Mouse (Mus musculus) limb, embryonic 11.5 days (tissue): ENCODE measurements around the gene Zfp239. TPM values are rescaled to one million over a fixed set of nuclear protein-coding genes. Genes with fewer than 3 reads are reported as not detected.

Experiments
- ATAC-seq: fragments of 200-750 bp; cut with Nextera tagmentation; 2 replicates; pipeline ENCODE4 v1.8.0; 2017; ENCODE audit warnings: low read depth; ENCODE audit not compliant: insufficient number of reproducible peaks, low FRiP score, low TSS enrichment
- DNase-seq: peaks from one replicate; pipeline ENCODE4 v3.0.0-alpha.2; 2015; ENCODE audit warnings: low spot score
- H3K27ac ChIP-seq: fragments of 300-500 bp; sonication (generic); replicated peaks from 2 replicates; pipeline ENCODE4 v1.5.1; 2014; ENCODE audit warnings: low read depth, mild to moderate bottlenecking, low read length
- H3K27me3 ChIP-seq: fragments of 300-500 bp; sonication (generic); 2 replicates; pipeline ENCODE4 v1.6.1; 2014; ENCODE audit warnings: mild to moderate bottlenecking, low read length, mixed read lengths; ENCODE audit not compliant: control insufficient read depth, insufficient read depth
- H3K36me3 ChIP-seq: fragments of 300-500 bp; sonication (generic); 2 replicates; pipeline ENCODE4 v1.6.1; 2014; ENCODE audit warnings: mild to moderate bottlenecking, low read length, moderate library complexity, mixed read lengths; ENCODE audit not compliant: control insufficient read depth, insufficient read depth
- H3K4me1 ChIP-seq: fragments of 300-500 bp; sonication (generic); 2 replicates; pipeline ENCODE4 v1.6.1; 2014; ENCODE audit warnings: low read length, mixed read lengths; ENCODE audit not compliant: control insufficient read depth, insufficient read depth
- H3K4me2 ChIP-seq: fragments of 300-500 bp; sonication (generic); 2 replicates; pipeline ENCODE4 v1.6.1; 2014; ENCODE audit warnings: low read depth, mild to moderate bottlenecking, moderate library complexity; ENCODE audit not compliant: severe bottlenecking
- H3K4me3 ChIP-seq: fragments of 300-500 bp; sonication (generic); 2 replicates; pipeline ENCODE4 v1.5.1; 2014; ENCODE audit warnings: low read depth, low read length
- H3K9ac ChIP-seq: fragments of 300-500 bp; sonication (generic); 2 replicates; pipeline ENCODE4 v1.6.1; 2014; ENCODE audit warnings: mild to moderate bottlenecking, low read length
- H3K9me3 ChIP-seq: fragments of 300-500 bp; sonication (generic); 2 replicates; pipeline ENCODE4 v1.6.1; 2016; ENCODE audit warnings: low read length; ENCODE audit not compliant: control insufficient read depth
- WGBS: fragments of 180-500 bp; shearing (Covaris S2); extraction: QIAGEN DNeasy Blood & Tissue Kit; methylation state at CpG from one replicate; pipeline ENCODE4 v1.1.7; 2014; 5-methylcytosine and 5-hydroxymethylcytosine counted together
- polyA plus RNA-seq: library from polyadenylated mRNA; unstranded; fragments of >200 nt; fragmentation: Nextera tagmentation; extraction: Ambion mirVana; gene quantifications from 2 replicates; pipeline ENCODE4 v1.2.1, GENCODE M21; 2014

Zfp239 gene
- polyA plus RNA-seq, 1 experiment from 2014 or later: 16.2 TPM

DNA sequence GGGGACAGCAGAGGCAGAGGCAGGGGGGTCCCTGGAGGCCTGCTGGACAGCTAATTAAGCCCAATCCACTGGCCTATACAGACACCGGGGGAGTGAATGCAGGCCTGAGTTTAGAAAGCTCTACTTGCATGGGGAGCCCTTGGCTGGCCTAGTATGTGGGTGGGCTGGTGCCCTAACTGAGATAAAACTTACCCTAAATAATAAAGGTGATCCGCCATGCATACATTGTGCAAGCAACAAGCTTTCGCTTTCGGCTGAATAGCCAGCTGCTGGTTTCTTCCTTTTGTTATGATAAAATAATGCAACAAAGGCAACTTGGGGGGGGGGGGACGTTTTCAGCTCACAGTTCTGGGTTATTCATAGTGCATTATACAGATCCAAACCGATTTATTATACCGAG, 19.3 kb downstream of the Zfp239 start:
- no peak overlapping the region for H3K27ac ChIP-seq
- no peak for DNase-seq
- H3K27me3 ChIP-seq: no peaks in the 10 kb centered on the region
- ATAC-seq: no peak
- no peaks in the 10 kb centered on the region for H3K4me1 ChIP-seq
- 82% methylated on average over 7 of the region's 7 CpGs for WGBS
- H3K9me3 ChIP-seq: no peaks in the 10 kb centered on the region
- H3K36me3 ChIP-seq: no peaks in the 10 kb centered on the region
- no peak overlapping the region for H3K9ac ChIP-seq
- H3K4me2 ChIP-seq: no peak overlapping the region
- H3K4me3 ChIP-seq: no peak overlapping the region

DNA sequence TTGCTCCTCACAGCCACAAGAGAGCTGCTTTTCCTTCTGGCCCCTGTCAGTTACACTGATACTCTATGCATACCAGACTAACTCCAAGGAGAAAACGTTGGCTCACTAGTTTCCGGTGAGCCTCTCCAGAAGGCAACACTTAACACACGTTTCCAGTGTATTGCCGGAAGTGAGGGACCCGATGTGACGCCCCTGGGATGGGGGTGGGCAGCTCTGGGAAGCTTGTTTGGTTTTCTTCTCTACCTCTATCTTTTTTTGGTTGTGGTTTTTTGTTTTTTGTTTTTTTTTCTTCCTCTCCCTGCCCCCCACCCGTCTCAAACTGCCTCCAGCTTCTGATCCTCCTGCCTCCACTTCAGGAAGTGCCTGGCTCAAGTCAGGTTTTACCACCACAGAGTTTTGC, 20.1 kb downstream of the Zfp239 start:
- no peaks in the 10 kb centered on the region for H3K9me3 ChIP-seq
- H3K4me3 ChIP-seq: no peak overlapping the region
- WGBS: 68% methylated on average over 7 of the region's 7 CpGs
- no peak overlapping the region for H3K4me2 ChIP-seq
- no peak for ATAC-seq
- H3K27ac ChIP-seq: no peak overlapping the region
- DNase-seq: no peak
- H3K36me3 ChIP-seq: no peaks in the 10 kb centered on the region
- H3K4me1 ChIP-seq: no peaks in the 10 kb centered on the region
- H3K27me3 ChIP-seq: no peaks in the 10 kb centered on the region
- H3K9ac ChIP-seq: no peak overlapping the region

GRCm38 (mm10) chr6:117885943-117886342, 24.0 kb downstream of the Zfp239 start:
- Histone ChIP-seq H3K27ac (no peak overlapping the region), H3K4me2 (no peak overlapping the region), H3K36me3 (no peaks in the 10 kb centered on the region), H3K4me1 (no peaks in the 10 kb centered on the region), H3K9me3 (no peaks in the 10 kb centered on the region), H3K9ac (no peak overlapping the region), H3K4me3 (no peak overlapping the region), H3K27me3 (no peaks in the 10 kb centered on the region)
- no peak for ATAC-seq
- WGBS: 87% methylated on average over 2 of the region's 2 CpGs
- DNase-seq: no peak

- no peak overlapping the region for H3K27ac ChIP-seq
- DNase-seq: no peak
- H3K27me3 ChIP-seq: no peaks in the 10 kb centered on the region
- no peak overlapping the region for H3K4me3 ChIP-seq
- H3K9ac ChIP-seq: no peak overlapping the region
- no peak overlapping the region for H3K4me2 ChIP-seq
- no peak for ATAC-seq
- no peaks in the 10 kb centered on the region for H3K36me3 ChIP-seq
- no peaks in the 10 kb centered on the region for H3K9me3 ChIP-seq
- no peaks in the 10 kb centered on the region for H3K4me1 ChIP-seq
- WGBS: 52% methylated on average over 1 of the region's 1 CpGs
Measured at GRCm38 (mm10) chr6:117888032-117888431, 26.1 kb downstream of the Zfp239 start.

DNA sequence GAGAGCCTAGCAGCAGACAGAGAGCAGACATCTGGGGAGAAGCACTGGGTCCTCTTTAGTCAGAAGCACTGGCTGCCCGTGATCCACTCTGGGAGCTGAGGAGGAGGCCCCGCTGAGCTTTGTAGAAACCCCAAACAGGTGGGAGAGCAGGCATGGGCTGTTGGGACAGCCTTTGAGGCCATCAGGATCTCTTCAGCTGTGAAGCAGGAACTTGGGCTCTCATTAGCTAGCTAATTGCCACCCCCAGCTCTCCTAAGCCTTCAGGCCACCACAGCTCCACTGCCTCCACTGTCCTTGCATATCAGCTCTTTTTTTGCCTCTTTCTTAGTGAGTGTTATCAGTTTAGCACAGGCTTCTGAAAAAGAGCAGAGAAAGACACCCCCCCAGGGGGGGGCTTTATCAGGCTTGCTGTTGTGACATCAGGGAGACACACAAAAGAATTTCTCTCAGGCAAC, 26.8 kb downstream of the Zfp239 start:
- no peak overlapping the region for H3K4me2 ChIP-seq
- no peak for ATAC-seq
- DNase-seq: no peak
- H3K4me3 ChIP-seq: no peak overlapping the region
- no peaks in the 10 kb centered on the region for H3K4me1 ChIP-seq
- 48% methylated on average over 2 of the region's 2 CpGs for WGBS
- no peaks in the 10 kb centered on the region for H3K27me3 ChIP-seq
- H3K9me3 ChIP-seq: no peaks in the 10 kb centered on the region
- no peaks in the 10 kb centered on the region for H3K36me3 ChIP-seq
- no peak overlapping the region for H3K27ac ChIP-seq
- H3K9ac ChIP-seq: no peak overlapping the region

DNA sequence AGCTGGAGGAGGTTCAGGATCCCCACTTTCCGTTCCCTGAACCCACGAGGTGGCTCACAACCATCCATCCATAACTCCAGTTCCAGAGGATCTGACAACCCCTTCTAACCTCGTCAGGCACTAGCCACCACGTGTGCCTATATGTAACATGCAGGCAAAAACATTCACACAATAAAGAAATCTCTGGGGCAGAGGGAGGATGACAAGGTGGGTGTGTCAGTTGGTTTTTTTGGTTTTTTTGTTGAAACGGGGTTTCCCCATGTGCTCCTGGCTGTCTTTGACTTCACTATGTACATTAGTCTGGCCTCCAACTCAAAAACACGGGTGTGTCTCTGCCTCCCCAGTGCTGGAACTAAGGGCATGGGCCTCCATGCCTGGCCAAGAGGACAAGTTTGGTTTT, 28.4 kb downstream of the Zfp239 start:
- ATAC-seq (no peak), DNase-seq (no peak)
- Histone ChIP-seq H3K4me2 (no peak overlapping the region), H3K4me1 (no peaks in the 10 kb centered on the region), H3K9ac (no peak overlapping the region), H3K36me3 (no peaks in the 10 kb centered on the region), H3K9me3 (no peaks in the 10 kb centered on the region), H3K27ac (no peak overlapping the region), H3K27me3 (no peaks in the 10 kb centered on the region), H3K4me3 (no peak overlapping the region)
- WGBS: 86% methylated on average over 6 of the region's 6 CpGs

GRCm38 (mm10) chr6:117891369-117892160, 29.7 kb downstream of the Zfp239 start:
- Histone ChIP-seq H3K4me1 (no peaks in the 10 kb centered on the region), H3K4me3 (no peak overlapping the region), H3K9ac (no peak overlapping the region), H3K4me2 (no peak overlapping the region), H3K36me3 (no peaks in the 10 kb centered on the region), H3K9me3 (no peaks in the 10 kb centered on the region), H3K27me3 (no peaks in the 10 kb centered on the region), H3K27ac (no peak overlapping the region)
- 66% methylated on average over 14 of the region's 14 CpGs for WGBS
- DNase-seq: no peak
- ATAC-seq: no peak

GRCm38 (mm10) chr6:117892386-117892785, 30.5 kb downstream of the Zfp239 start:
- H3K27ac ChIP-seq: no peak overlapping the region
- ATAC-seq (no peak), DNase-seq (no peak)
- no peaks in the 10 kb centered on the region for H3K4me1 ChIP-seq
- H3K36me3 ChIP-seq: no peaks in the 10 kb centered on the region
- no peaks in the 10 kb centered on the region for H3K27me3 ChIP-seq
- H3K9ac ChIP-seq: no peak overlapping the region
- 76% methylated on average over 3 of the region's 3 CpGs for WGBS
- H3K4me3 ChIP-seq: no peak overlapping the region
- no peaks in the 10 kb centered on the region for H3K9me3 ChIP-seq
- no peak overlapping the region for H3K4me2 ChIP-seq

- H3K4me2 ChIP-seq: no peak overlapping the region
Measured at GRCm38 (mm10) chr6:117893435-117893834, 31.5 kb downstream of the Zfp239 start.

More at GRCm38 (mm10) chr6:117893435-117893834, 31.5 kb downstream of the Zfp239 start:
- DNase-seq (no peak), ATAC-seq (no peak)
- no peak overlapping the region for H3K9ac ChIP-seq
- no peaks in the 10 kb centered on the region for H3K36me3 ChIP-seq
- no peaks in the 10 kb centered on the region for H3K9me3 ChIP-seq
- H3K27ac ChIP-seq: no peak overlapping the region
- no peaks in the 10 kb centered on the region for H3K27me3 ChIP-seq
- no peaks in the 10 kb centered on the region for H3K4me1 ChIP-seq
- 91% methylated on average over 2 of the region's 2 CpGs for WGBS
- H3K4me3 ChIP-seq: no peak overlapping the region
